Mouse (Mus musculus) retina, adult 2 months (tissue): ENCODE data around the gene Gm45837.

Source experiments
- DNase-seq: peaks from one replicate; pipeline ENCODE4 v3.0.0-alpha.2; 2012; ENCODE audit warnings: low read depth, low spot score

The Gm45837 gene

DNA sequence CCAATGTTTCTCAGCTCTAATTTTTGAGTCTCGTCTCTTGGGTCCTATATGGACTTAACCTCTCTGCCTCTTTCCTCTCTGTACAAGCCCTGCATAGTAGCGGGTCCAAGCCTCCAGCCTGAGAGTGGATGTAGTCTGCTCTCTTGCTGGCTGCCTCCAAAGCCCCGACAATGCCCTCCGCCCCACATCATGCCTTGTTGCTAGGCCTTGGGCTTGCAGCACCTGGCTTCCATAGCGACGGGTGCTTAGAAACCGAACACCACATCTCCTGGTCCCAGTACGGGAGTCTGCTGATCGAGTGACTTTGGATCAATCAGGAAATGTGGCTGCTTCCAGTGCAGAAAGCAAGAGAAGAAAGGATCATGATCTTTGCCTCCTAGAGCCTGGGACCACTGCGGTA, 32.4 kb downstream of the Gm45837 start:
- DNase-seq: no peak

DNA sequence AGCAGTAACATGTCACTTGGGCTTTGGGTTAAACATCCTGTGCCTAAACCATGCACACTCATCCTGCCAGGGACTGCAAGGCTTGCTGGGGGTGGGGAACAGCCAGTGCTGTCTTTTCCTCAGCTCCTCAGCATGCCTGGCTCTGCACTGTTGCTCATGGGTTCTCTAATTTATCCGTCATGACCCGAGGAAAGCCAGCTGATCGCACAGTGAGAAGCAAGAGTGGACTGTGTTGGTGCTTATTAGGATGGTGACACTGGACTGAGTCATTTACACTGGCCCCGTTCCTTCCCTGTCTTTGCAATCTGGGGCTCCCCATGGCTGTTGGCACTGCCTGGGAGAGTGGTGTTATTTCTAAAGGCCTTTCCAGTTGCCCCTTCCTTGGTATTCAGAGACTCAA, 33.5 kb downstream of the Gm45837 start:
- DNase-seq: no peak

DNA sequence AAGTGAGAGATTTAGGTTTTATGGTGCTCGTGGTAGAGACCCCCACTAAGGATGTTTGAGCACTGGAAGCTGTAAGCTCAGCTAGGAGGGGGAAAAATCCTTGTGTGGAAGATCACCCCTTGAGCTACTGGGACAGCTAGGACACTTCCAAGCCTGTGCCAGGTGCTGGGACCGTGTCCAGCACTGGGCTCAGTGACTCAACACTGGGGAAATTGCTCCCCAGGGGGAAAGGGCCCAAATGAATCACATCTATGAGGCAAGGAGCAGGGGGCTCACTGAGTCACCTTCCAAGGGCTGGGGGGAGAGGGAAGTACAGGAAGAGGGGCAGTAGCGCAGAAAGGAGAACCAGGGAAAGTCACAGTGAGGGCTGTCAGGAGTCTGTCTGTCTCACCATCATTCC, 39.2 kb downstream of the Gm45837 start:
- DNase-seq: no peak

DNA sequence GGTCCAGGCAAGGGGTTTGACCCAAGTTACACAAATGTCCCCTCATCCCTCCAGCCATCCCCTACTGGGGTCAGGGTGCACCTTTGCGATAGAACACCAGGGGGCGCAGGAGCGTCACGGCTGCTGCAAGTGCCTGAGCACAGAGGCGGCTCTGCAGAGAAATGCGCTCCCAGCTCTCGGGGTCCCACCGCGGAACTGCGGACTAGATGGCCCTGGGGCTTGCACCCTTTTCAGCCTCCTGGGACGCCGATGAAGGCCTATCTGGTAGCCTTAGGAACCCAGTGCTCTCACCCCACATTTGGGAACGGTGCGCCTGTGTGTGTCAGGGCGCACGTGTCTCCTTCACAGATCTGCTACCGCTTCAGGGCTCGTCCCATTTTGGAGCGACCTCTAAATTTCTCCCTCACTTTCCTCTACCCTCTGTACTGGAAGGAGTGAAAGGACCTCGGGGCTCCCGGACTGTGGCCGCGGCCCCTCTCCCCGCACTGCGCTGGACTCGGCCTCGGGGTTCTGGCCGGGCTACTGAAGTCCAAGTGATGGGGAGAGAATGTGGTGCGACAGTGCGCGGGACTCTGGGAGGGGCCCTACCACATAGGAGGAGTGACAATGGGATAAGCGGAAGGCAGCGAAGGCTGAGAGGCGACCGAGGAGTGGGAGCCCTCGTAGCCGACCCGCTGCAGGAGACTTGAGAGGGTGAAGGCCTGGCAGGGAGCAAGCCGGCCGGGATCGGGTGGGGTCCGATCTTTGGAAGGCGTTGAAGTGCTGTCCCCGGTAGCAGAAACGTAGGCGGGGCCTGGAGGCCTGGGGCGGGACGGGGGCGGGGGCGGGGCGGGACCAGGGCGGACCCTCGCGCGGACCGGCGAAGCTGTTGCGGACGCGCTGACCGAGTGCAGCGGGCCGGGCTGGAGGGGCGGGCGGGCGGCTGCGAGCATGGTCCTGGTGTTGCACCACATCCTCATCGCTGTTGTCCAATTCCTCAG, 40.0 kb downstream of the Gm45837 start:
- DNase-seq: peak; percentile 56

DNA sequence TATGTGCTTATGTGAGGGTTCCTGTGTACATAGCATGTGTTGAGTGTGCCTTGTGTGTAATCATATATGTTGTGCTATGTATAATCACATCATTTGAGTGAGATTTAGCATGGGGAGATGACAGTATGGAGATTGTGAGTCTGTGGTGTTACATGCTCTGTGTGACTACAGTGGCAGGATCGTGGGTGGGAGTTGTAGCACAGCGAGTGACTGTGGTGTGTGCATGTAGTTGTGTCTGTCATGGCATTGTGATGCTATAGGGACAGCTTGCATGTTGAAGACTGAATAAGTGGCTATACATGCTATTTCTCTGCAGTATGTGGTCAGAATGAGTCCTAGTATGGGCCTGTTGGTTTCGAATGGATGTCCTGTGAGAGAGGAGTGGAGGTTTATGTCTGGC, 42.0 kb downstream of the Gm45837 start:
- no peak for DNase-seq

DNA sequence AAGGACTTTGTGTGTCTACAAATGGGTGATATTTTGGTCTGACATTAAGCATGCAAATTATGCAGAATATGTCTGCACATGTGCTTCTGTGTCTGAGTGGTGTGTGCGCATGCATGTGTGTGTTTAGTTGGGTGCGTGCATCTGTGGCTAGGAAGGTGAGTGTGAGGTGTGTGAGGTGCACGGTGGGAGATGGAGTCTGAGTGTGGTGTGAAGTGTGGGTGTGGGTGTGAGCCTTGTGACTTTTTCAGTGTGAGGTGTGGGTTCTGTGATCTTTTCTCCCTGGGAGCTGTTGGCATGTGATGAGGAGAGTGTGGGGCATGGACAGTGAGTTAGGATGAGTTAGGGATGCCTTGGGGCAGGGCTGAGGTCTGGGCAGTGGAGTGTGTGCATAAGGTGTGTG, 42.6 kb downstream of the Gm45837 start:
- DNase-seq: no peak

DNA sequence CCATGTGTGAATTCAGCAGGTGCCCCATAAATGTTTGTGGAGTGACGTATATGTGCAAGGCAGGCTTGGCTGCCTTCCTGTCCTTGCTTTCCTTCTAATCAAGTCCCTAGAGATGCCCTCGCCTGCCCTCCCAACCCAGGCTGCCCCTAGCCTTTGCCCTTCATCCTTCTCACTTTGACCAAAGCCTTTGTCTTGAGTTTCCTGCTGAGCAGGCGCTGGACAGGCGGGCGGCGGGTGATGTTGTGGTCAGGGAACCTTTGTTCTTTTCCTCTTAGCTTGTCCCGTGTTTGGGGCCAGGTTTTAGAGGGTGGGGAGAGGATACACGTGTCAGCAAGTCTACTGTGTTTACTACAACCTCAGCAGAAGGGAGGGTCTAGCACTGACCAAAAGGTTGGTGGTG, 43.0 kb downstream of the Gm45837 start:
- no peak for DNase-seq

DNA sequence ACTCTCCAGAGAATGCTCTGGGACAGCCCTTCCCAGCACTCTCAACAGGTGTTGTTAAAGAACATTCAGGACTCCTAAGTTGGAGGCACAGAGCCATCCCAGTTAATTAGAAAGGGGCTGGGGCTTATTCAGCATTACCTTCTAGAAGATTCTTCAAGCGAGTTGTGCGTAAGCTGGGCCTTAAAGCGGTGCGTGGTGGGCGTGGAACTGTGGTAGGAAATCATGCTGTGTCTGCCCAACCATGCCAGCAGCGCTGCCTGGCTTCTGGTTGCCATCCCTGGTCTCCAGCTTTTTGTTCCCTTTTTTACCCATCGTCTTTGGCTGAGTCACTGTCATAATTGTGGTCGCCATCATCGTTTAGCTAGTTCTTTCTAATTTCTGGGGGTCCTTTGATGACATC, 43.8 kb downstream of the Gm45837 start:
- no peak for DNase-seq

DNA sequence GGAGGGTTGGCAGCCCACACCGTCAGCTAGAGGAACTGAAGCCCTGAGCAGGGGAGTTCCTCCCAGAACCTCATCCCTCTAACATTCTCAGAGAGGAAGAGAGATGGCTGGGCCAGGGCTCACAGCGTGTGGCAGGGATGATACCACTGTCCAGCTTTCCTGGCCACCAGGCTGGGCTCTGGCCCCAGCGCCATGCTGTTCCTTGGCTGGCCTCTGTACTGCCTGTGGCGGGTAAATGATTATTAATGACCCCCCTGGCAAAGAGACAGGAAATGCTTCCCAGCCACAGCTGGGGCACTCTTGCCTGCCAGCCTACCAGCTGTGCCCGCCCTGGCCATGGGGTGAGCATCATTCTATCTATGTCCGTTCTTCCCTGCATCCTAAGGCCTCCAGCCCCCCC, 44.5 kb downstream of the Gm45837 start:
- no peak for DNase-seq

DNA sequence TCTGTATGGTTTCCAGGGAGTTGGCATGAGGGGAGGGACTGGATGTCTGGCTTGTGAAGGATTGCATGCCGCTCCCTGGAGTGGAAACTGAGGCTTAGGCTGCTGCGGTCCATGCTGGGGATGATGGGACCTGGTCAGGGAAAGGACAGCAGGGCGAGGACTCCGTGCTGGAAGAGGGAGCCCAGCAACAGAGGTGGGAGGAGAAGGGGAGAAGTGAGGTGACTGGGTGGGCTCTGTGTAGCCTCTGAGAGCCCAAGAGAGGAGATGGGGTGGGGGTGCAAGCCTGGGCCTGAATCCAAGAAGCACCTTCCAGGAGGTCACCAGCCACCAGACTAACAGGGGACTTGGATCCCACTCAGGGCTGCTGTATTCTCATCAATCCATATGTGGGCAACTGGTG, 45.6 kb downstream of the Gm45837 start:
- DNase-seq: no peak

DNA sequence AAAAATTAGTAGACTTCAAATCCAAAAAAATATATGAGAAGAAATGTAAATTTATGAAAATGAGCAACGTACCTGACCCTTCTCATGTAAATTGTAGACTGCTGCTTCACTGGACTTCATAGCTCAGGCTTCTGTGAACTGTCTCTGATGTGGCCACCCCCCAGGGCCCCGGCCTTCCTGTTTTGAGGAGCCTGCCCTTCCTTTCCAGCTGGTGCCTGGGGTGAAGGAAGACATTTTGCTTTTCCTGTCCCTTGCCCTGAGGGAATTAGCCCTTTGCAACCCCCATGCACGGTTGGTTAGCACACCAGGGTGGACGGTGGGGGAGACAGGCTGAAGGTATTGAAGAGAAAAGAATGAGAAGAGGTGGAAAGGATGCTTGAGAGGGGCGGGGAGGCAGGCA, 46.1 kb downstream of the Gm45837 start:
- no peak for DNase-seq

DNA sequence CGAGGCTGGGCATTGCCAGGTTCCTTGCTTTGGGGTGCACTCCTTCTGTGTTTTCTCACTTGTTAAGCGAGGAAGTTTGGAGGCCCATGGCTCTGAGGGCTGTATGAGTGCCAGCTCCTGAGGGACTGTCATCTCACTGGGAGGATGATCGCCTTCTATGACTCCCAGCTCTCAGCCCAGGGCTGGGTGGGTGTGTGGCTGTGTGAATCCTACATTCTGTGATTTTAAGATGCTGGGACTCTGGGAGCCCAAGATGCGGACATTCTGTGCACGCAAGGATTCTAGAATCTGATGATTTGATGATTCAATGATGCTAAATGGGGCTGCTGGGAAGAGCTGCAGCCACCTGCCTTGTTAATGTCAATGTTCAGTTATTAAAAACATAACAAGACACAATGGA, 46.6 kb downstream of the Gm45837 start:
- no peak for DNase-seq

DNA sequence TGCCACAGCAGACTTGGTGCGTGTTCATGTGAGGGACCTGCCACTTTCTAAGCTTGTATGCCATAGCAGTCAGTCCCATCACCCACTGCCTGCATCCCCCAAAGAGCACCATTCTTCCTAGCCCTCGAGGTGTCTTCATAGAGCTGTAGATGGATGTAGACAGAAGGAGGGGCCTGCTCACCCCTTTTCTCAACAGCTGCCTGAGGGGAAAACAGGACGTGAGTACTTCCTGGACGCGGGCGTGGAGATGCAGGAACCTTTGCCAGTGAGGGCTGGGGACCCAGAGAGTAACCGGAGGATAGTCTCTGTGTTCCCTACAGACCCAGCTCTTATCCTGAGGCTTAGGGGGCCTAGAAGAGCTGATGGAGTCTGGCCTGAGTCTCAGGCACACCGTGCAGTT, 47.1 kb downstream of the Gm45837 start:
- DNase-seq: no peak

DNA sequence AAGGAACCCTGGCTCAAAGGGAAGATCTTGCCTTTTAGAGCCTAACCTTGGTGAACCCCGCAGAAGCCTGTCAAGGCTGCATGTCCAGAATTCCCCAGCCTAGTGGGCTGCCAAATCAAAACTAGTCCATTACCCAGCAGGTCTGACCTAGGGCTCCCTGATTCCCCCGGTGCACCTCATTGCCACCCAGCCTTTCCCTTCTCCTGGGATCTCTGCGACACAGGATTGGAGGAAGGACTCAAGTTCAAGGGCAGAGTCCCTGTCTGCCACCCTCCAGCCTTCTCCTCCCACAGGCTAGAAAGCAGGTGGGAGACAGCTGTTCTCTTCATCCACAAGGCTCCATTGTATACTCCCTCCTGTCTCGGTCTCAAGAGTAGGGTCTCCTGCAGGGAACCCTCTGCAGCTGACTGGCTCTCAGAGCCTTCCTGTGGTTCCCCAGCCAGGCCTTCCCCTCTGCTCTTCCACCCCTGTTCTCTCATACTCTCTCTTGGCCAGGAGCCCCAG, 47.6 kb downstream of the Gm45837 start:
- DNase-seq: no peak

DNA sequence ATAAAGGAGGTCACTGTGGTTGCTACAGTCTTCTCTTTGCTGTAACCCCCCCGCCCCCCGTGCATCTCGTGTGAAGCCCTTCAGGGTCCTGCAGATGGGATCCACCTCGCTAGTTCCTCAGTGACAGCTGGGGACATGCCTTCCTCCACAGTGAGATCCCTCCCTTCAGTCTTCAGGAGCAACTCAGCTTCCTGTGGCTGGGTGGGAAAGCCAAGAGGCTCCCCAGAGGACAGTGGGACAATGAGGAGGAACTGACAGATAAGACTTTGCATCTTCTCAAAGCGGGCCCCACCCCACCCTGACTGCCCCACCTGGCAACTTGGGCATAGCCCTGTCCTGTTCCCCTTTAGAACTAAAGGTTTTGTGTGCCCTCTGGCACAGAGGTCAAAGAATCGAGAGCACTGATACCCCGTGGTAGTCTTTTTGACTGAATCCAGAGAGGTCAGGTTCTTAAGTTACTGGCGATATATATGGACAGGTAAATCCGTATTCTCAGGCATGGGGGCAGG, 48.7 kb downstream of the Gm45837 start:
- no peak for DNase-seq

DNA sequence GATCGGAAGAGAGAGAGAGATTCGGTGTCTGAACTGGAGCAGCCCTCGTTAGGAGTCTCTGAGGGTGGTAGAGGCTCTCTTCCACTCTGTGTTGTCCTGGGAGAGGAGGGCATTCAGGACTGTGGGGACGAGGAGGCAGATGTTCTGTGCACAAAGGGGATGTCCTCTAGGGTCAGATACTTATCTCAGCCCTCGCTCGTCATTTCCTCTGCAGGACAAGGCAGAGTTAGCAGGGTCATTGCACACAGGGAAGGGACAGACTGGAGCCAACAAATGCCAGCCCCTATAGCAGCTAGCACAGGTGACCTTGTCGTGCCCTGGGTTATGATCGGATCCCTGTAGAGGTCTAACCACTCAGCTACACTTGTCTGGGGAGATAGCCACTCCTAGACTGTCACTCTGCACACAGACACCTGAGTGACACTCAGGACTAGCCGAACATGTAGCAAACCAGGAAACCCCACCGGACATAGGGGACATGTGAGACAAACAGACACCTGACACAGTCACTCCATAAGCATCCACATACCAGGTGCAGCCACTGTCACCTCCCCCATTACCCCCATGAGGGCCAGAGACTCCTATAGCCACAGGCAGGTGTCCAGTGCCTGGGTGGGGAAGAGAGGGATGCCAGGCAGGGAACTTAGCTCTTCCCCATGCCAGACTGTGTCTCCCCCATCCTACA, 49.4 kb downstream of the Gm45837 start:
- no peak for DNase-seq

DNA sequence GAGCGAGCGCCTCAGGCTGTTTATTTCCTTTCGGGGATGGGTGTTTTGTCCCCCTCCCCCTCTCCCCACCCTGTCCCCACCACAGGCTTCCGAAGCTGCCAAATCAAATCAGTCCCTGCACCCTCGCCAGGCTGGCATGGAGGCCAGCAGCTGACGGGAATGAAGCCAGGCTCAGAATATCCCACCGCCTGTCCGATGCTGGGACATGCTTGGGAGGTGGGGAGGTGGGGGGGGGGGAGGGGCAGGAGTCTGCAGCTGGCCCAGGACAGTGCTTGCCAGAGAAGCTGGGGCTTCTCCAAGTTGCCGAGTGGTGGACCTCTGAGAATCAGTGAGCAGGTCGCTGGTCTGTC, 49.9 kb downstream of the Gm45837 start:
- DNase-seq: no peak

DNA sequence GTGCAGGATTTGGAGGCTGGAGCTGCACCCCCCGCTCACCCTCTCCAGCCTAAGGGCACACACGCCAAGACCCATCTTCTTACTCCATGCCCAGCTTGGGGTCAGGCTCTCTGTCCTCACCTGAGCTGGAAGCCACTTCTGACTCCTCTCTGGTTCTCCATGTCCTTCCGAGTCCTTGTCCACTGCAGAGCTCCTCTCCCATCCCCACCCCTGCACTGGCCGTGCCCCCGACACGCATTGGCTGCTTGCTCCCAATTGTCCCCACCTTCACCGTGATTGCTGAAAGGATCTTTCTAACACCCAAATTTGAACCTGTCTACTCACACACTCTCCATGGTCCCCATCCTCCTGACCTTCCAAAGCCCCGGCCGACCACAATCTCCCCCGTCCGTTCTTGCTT, 50.9 kb downstream of the Gm45837 start:
- no peak for DNase-seq

DNA sequence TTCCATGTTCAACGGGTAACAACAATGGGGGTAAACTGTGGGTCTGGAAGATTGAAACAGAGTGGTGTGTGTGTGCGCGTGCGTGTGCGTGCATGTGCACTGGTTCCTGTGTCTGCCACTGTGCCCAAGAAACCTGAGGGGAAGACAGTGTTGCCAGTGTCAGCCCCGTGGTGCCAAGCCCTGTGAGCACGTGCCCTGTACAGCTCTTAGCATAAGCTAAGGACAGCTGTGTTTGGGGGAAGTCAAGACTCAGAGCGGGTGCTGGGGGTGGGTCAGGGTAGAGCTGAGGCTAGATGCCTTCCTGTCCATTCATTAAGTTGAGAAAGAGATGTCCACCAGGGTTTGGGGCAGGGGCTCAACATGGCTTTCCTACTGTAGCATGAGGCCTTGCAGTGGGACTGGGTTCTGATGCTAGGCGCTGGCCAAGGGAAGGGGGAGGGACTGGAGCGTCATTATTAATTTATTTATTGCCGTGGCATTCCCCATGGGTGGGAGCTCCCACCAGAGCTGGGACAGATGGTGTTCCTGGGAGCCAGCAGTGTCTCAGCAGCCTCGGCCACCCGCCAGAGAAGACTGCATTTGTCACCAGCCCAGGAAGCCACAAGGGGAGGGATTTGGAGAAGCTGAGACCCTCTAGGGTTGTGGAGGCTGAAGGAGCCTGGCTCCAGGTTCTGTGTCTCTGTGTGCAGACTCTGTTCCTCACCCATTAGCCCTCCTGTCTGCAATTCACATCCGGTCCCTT, 51.8 kb downstream of the Gm45837 start:
- DNase-seq: no peak

DNA sequence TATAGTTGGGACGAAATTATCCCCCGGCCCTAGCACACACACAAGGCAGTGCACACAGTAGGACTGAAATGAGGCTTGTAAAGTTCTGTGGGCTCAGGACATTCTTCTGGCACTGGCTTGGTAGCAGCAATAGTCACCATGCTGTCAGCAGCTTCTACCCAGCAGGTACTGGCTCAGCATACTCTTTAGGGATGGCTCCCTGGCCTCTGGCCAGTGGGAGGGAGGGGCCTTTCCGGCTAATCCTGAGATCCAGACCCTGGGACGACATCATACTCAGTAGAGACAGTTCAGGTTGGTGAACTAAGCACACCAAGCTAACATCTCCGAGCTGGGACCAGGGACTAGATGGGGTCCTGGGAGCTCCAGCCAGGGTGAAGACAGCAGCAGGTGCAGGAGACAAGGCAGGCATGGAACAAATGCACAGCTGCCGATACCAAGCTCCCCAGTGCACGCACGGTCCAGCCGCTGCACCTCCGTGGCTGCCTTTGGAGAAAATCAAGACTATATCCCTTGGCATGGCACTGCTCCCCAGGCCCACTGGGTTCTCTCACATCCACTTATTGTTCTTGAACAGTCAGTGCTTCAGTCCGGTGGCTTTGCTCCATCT, 53.1 kb downstream of the Gm45837 start:
- DNase-seq: no peak

DNA sequence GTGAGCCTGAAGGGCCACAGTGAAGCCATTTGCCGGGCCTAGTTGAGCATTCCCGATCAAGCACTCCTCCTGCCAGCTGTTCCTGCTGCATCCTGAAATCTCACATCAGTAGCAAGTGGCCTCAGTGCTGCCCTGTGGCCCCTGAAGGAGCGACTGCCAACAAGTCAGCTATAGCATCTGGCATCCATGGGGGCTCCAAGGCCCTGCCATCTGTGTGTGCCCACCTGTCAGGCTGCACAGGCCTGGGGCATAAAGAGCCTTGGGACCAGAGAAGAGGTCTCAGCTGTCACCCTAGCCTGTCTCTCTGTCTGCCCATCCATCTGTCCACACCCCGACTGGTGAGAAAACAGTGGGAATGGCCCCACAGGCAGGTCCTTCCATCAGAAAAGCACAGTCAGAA, 54.2 kb downstream of the Gm45837 start:
- no peak for DNase-seq

DNA sequence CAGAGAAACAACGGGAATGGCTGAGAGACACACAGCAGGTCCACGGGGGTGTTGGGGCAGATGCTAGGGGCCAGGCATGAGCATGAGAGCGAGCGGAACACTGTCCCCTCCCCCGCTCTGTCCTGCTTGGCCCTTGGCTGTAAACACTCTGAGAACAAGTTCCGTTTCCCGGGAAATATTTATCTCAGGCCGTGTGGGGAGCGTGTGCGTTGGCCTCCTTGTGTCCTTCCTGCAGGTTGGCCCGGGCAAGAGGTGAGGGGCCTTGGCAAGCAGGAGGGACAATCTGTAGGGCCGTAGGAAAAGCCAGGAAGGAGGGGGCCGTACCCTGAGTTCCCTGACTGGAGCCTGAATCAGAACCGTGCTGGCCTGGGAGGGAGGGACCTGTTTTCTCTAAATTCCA, 54.7 kb downstream of the Gm45837 start:
- DNase-seq: no peak
